Mouse (Mus musculus) neutrophil, adult 5-6 weeks (primary cell): ENCODE data around the gene Wdr3. TPM values are rescaled to one million over a fixed set of nuclear protein-coding genes. Genes with fewer than 3 reads are reported as not detected.

Experiments
- ATAC-seq: fragments of 151-379, 151-347 bp; 2 replicates; pipeline ENCODE4 v1.8.0; 2017; ENCODE audit warnings: mild to moderate bottlenecking, moderate TSS enrichment; ENCODE audit not compliant: insufficient number of reproducible peaks, poor library complexity, low FRiP score, severe bottlenecking; ENCODE audit errors: extremely low read depth
- total RNA-seq: library from RNA; stranded (forward); fragments of 200-1000 nt; gene quantifications from 2 replicates; pipeline ENCODE4 v1.2.3, GENCODE M21; 2017

Wdr3 gene
- 83.7 and 97.2 TPM in 2 replicates for total RNA-seq

- peak; percentile 100 for ATAC-seq
These were observed at the start of gene Wdr3, which contains the start of gene Gdap2 for GRCm38 (mm10) chr3:100162315-100163105. Gene Wdr3 (minus strand): TSS chr3:100162407. Gene Gdap2 (plus strand): TSS chr3:100162381.

- no peak for ATAC-seq
These were observed 44.8 kb upstream of the Wdr3 start for GRCm38 (mm10) chr3:100206973-100207372.

GRCm38 (mm10) chr3:100201554-100201953 is 39.3 kb upstream of the Wdr3 start:
- no peak for ATAC-seq

- ATAC-seq, result no peak
These were observed 32.0 kb upstream of the Wdr3 start for GRCm38 (mm10) chr3:100194210-100194609.

- no peak for ATAC-seq
These were observed 27.7 kb upstream of the Wdr3 start for GRCm38 (mm10) chr3:100189861-100190260.

- no peak for ATAC-seq
These were observed 27.2 kb upstream of the Wdr3 start for GRCm38 (mm10) chr3:100189444-100189843.

- ATAC-seq, result no peak
These were observed 18.3 kb upstream of the Wdr3 start for GRCm38 (mm10) chr3:100180471-100180870.

GRCm38 (mm10) chr3:100176031-100176430 is 13.8 kb upstream of the Wdr3 start:
- ATAC-seq, result no peak

GRCm38 (mm10) chr3:100164991-100165390 is 2.8 kb upstream of the Wdr3 start:
- no peak for ATAC-seq

GRCm38 (mm10) chr3:100163556-100163955 is 1.3 kb upstream of the Wdr3 start:
- ATAC-seq, result no peak

GRCm38 (mm10) chr3:100161665-100162314 is 417 bp downstream of the Wdr3 start:
- ATAC-seq, result no peak

- ATAC-seq, result no peak
These were observed 1.3 kb downstream of the Wdr3 start for GRCm38 (mm10) chr3:100160682-100161445.

GRCm38 (mm10) chr3:100122445-100122844 is 39.8 kb downstream of the Wdr3 start:
- ATAC-seq, result no peak

- ATAC-seq, result no peak
These were observed 40.2 kb downstream of the Wdr3 start for GRCm38 (mm10) chr3:100121961-100122360.

- ATAC-seq, result no peak
These were observed 43.5 kb downstream of the Wdr3 start for GRCm38 (mm10) chr3:100118681-100119080.

GRCm38 (mm10) chr3:100106736-100107135 is 55.5 kb downstream of the Wdr3 start:
- no peak for ATAC-seq

GRCm38 (mm10) chr3:100102386-100103092 is 59.7 kb downstream of the Wdr3 start:
- no peak for ATAC-seq
